ENCODE assay signal across 16 mouse cellular contexts in the genomic region with DNA sequence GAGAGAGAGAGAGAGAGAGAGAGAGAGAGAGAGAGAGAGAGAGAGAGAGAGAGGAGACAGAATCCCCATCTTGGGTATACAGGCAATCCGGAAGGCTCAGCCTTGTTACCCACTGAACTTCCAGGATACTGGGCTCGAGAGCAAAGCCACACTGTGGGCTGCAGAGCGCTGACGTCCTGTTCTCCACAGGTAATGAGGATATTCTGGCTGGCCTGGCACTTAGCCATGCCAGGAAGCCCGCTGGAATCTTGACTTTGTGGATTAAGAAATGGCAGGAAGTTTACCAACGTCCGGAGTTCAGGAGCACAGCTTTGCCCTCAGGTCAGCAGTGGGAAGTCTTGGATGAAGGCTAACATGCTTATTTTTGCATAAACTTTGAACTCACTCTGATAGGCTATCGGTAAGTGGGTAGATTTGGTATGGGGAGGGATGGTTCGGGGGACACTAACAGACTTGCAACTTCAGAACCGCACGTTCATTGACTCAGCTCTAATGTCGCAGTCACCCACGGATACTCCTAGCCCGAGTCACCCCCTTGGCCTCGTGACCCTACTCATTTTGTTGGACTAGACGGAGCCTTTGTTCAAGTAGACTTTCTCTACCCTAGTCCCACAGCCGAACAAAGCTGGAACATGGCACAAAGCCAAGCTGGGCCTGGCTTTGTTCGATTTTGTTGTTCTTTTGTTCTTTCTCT. TPM values are rescaled to one million over a fixed set of nuclear protein-coding genes. Genes with fewer than 3 reads are reported as not detected.
DNase-seq lines count a peak whose midpoint lies in the region; ATAC-seq and TF ChIP-seq lines count a peak whose summit lies in the region.
"Had no signal": no experiment of that assay in that cellular context is flagged by ENCODE, and none has a peak within 500 bp of the region (broad histone marks: within the 10 kb centered on the region; RNA-seq: fewer than 3 reads in every experiment).

No protein-coding gene starts in this region.

- peaks cover 28% of the 10 kb centered on the region for H3K4me1 ChIP-seq in heart, embryonic 10.5 days
- peaks cover 10% of the 10 kb centered on the region for H3K4me1 ChIP-seq in liver, adult 2 months (ENCODE audit: control insufficient read depth, insufficient read depth, low read length)
- H3K4me1 ChIP-seq in MEL (ENCODE audit: control insufficient read depth in 1 of 2, insufficient read depth in 2 of 2, low read length in 2 of 2) = peaks cover 6 to 39% of the 10 kb centered on the region in 2 experiments; a peak in 3 of 4 replicates
- H3K4me1 ChIP-seq in lung, postnatal 0 days (ENCODE audit: insufficient read depth, low read depth, low read length) = peaks cover 7% of the 10 kb centered on the region; the same call in 1 of the 2 replicates
- H3K4me1 ChIP-seq: limb, embryonic 13.5 days; neural tube, embryonic 12.5 days had no signal

- peak; percentile 48 for DNase-seq in heart, embryonic 10.5 days (ENCODE audit: low spot score)
- no peak for DNase-seq in heart, postnatal 14 days
- peak; percentile 53 for DNase-seq in liver, adult 2 months (ENCODE audit: extremely low read depth, low read depth, low spot score)
- DNase-seq in liver = no peak
- DNase-seq in MEL (ENCODE audit: low read depth, low spot score) = peak; percentile 38
- DNase-seq in lung, postnatal 0 days (ENCODE audit: low spot score) = peak; percentile 46
- DNase-seq in gastrocnemius, postnatal 25 days = no peak
- no peak for DNase-seq in right cerebral cortex, postnatal 10 days (ENCODE audit: low spot score in 2 of 2)
- DNase-seq: cerebellum, adult 18-20 months; gastrocnemius, postnatal 14 days; kidney, adult 9 months had no signal

- no peak for TF ChIP-seq CTCF in liver, adult 2 months (IDR thresholded peaks at IDR 0.05; ENCODE audit: low read depth, low read length)
- no peak for TF ChIP-seq CTCF in MEL (IDR thresholded peaks at IDR 0.05 in 2 of 3, conservative IDR thresholded peaks at IDR 0.05 in 1 of 3; ENCODE audit: control insufficient read depth in 1 of 3, insufficient read depth in 1 of 3, low read depth in 2 of 3, low read length in 3 of 3, poor library complexity in 1 of 3, severe bottlenecking in 1 of 3)
- no peak for TF ChIP-seq CTCF in lung, postnatal 0 days (IDR thresholded peaks at IDR 0.05)

- no peaks in the 10 kb centered on the region for H3K9me3 ChIP-seq in heart, embryonic 10.5 days
- no peaks in the 10 kb centered on the region for H3K9me3 ChIP-seq in MEL (replicated peaks; ENCODE audit: insufficient read depth, low read length)
- H3K9me3 ChIP-seq in lung, postnatal 0 days (ENCODE audit: low read length) = no peaks in the 10 kb centered on the region
- H3K9me3 ChIP-seq: embryonic facial prominence, embryonic 12.5 days; forebrain, embryonic 10.5 days; limb, embryonic 13.5 days; neural tube, embryonic 12.5 days had no signal

- no peaks in the 10 kb centered on the region for H3K79me2 ChIP-seq in liver, adult 2 months (ENCODE audit: control insufficient read depth, insufficient read depth, low read length)
- H3K79me2 ChIP-seq in MEL (ENCODE audit: control insufficient read depth, insufficient read depth, low read length, poor library complexity) = no peaks in the 10 kb centered on the region

- peak; percentile 64 for ATAC-seq in lung, postnatal 0 days
- ATAC-seq: hindbrain, postnatal 0 days had no signal

- no peak overlapping the region for H3K4me2 ChIP-seq in lung, postnatal 0 days (replicated peaks; ENCODE audit: low read depth, low read length)
- H3K4me2 ChIP-seq: embryonic facial prominence, embryonic 12.5 days; limb, embryonic 13.5 days; neural tube, embryonic 12.5 days had no signal

- H3K9ac ChIP-seq in liver, adult 2 months (ENCODE audit: low read depth, low read length) = no peak overlapping the region
- H3K9ac ChIP-seq in MEL (ENCODE audit: control insufficient read depth, low read depth, low read length, poor library complexity, severe bottlenecking) = no peak overlapping the region
- H3K9ac ChIP-seq in lung, postnatal 0 days (replicated peaks; ENCODE audit: low read depth) = no peak overlapping the region
- H3K9ac ChIP-seq: embryonic facial prominence, embryonic 12.5 days; limb, embryonic 13.5 days; neural tube, embryonic 12.5 days had no signal

- no peaks in the 10 kb centered on the region for H3K36me3 ChIP-seq in heart, embryonic 10.5 days
- H3K36me3 ChIP-seq in liver, adult 2 months (ENCODE audit: control insufficient read depth, insufficient read depth, low read length) = no peaks in the 10 kb centered on the region
- peaks cover 0 to 31% of the 10 kb centered on the region in 2 experiments; a peak in 2 of 4 replicates for H3K36me3 ChIP-seq in MEL (ENCODE audit: control insufficient read depth in 1 of 2, insufficient read depth in 2 of 2, low read length in 2 of 2)
- H3K36me3 ChIP-seq in lung, postnatal 0 days (ENCODE audit: insufficient read depth, low read length) = no peaks in the 10 kb centered on the region
- H3K36me3 ChIP-seq: embryonic facial prominence, embryonic 12.5 days; forebrain, embryonic 10.5 days; limb, embryonic 13.5 days; neural tube, embryonic 12.5 days had no signal

- intact Hi-C loops in heart, postnatal 14 days (cut with DNase I) = no loop called here

- H3K27me3 ChIP-seq in heart, embryonic 10.5 days (ENCODE audit: insufficient read depth, poor library complexity, severe bottlenecking) = 0 out of 2 replicates have a peak, but pooled peaks cover 2% of the 10 kb centered on the region
- H3K27me3 ChIP-seq in liver, adult 2 months (ENCODE audit: control insufficient read depth, insufficient read depth, low read length) = no peaks in the 10 kb centered on the region
- H3K27me3 ChIP-seq in MEL (ENCODE audit: control insufficient read depth in 1 of 2, insufficient read depth in 2 of 2, low read length in 2 of 2) = 0 out of 4 replicates have a peak, but pooled peaks cover 0 to 1% of the 10 kb centered on the region in 2 experiments
- H3K27me3 ChIP-seq in lung, postnatal 0 days (replicated peaks; ENCODE audit: insufficient read depth, low read length) = no peaks in the 10 kb centered on the region
- H3K27me3 ChIP-seq: embryonic facial prominence, embryonic 12.5 days; limb, embryonic 13.5 days; neural tube, embryonic 12.5 days had no signal

- no peak for TF ChIP-seq POLR2A in liver, adult 2 months (IDR thresholded peaks at IDR 0.05; ENCODE audit: extremely low read depth, insufficient read depth, low read length)
- TF ChIP-seq POLR2A in MEL (IDR thresholded peaks at IDR 0.05; ENCODE audit: control insufficient read depth in 1 of 2, insufficient read depth in 1 of 2, low read depth in 1 of 2, low read length in 2 of 2, poor library complexity in 1 of 2) = no peak

- H3K27ac ChIP-seq in heart, embryonic 10.5 days = no peak overlapping the region; the same call in 1 of the 2 replicates
- H3K27ac ChIP-seq in liver, adult 2 months (replicated peaks; ENCODE audit: insufficient read depth, low read depth, low read length) = no peak overlapping the region
- no peak overlapping the region for H3K27ac ChIP-seq in MEL (ENCODE audit: control insufficient read depth, low read depth, low read length)
- no peak overlapping the region for H3K27ac ChIP-seq in lung, postnatal 0 days (ENCODE audit: low read length)
- H3K27ac ChIP-seq: embryonic facial prominence, embryonic 12.5 days; forebrain, embryonic 10.5 days; hindbrain, postnatal 0 days; limb, embryonic 13.5 days; neural tube, embryonic 12.5 days had no signal

- TF ChIP-seq EP300 in MEL (IDR thresholded peaks at IDR 0.05; ENCODE audit: low read depth in 1 of 2, low read length in 2 of 2) = no peak
- no peak for TF ChIP-seq EP300 in lung, postnatal 0 days (IDR thresholded peaks at IDR 0.05)

- no peak for TF ChIP-seq RAD21 in MEL (IDR thresholded peaks at IDR 0.05; ENCODE audit: low read depth, low read length)

- WGBS in heart, embryonic 10.5 days = 64% methylated on average over 18 of the region's 18 CpGs
- 45% methylated on average over 18 of the region's 18 CpGs for WGBS in liver, adult 2 months
- WGBS in lung, postnatal 0 days = 38% methylated on average over 18 of the region's 18 CpGs

- no peak overlapping the region for H3K4me3 ChIP-seq in heart, embryonic 10.5 days
- no peak overlapping the region for H3K4me3 ChIP-seq in liver, adult 2 months (ENCODE audit: insufficient read depth, low read depth, low read length)
- no peak overlapping the region for H3K4me3 ChIP-seq in MEL (ENCODE audit: control insufficient read depth in 1 of 2, insufficient read depth in 1 of 2, low read depth in 2 of 2, low read length in 2 of 2)
- H3K4me3 ChIP-seq in lung, postnatal 0 days (ENCODE audit: low read depth, low read length) = no peak overlapping the region
- H3K4me3 ChIP-seq: embryonic facial prominence, embryonic 12.5 days; forebrain, embryonic 10.5 days; limb, embryonic 13.5 days; neural tube, embryonic 12.5 days had no signal

TF ChIP-seq in MEL, 35 proteins besides CTCF, POLR2A, EP300 and RAD21 (continues in another document):
- TF ChIP-seq USF2 (IDR thresholded peaks at IDR 0.05; ENCODE audit: borderline replicate concordance in 1 of 2, insufficient read depth in 1 of 2, low read depth in 1 of 2, low read length in 2 of 2) (no peak), TAL1 (IDR thresholded peaks at IDR 0.05; ENCODE audit: low read length) (no peak), JUND (IDR thresholded peaks at IDR 0.05; ENCODE audit: low read depth, low read length) (no peak), NRF1 (IDR thresholded peaks at IDR 0.05; ENCODE audit: insufficient read depth, low read depth, low read length, poor library complexity, severe bottlenecking) (no peak), ZKSCAN1 (IDR thresholded peaks at IDR 0.05; ENCODE audit: low read depth, low read length) (no peak), UBTF (IDR thresholded peaks at IDR 0.05; ENCODE audit: borderline replicate concordance, insufficient read depth, low read depth, low read length) (no peak), SIN3A (IDR thresholded peaks at IDR 0.05; ENCODE audit: low read length) (no peak), TBP (IDR thresholded peaks at IDR 0.05; ENCODE audit: low read depth, low read length) (no peak), ZC3H11A (IDR thresholded peaks at IDR 0.05; ENCODE audit: low read depth, low read length) (no peak), MYC (IDR thresholded peaks at IDR 0.05; ENCODE audit: low read depth, low read length) (no peak), MXI1 (IDR thresholded peaks at IDR 0.05; ENCODE audit: low read depth, low read length) (no peak), ZMIZ1 (IDR thresholded peaks at IDR 0.05; ENCODE audit: low read depth, low read length) (no peak), USF1 (IDR thresholded peaks at IDR 0.05; ENCODE audit: low read depth, low read length) (no peak)

RNA-seq across cellular contexts. Expression of a gene that starts 29.3 kb away (rescaled TPM):
- 18.0 and 25.3 TPM in 2 replicates for polyA plus RNA-seq in heart, embryonic 10.5 days (2016; fragmentation: Nextera tagmentation; extraction: Ambion mirVana)
- total RNA-seq in heart, postnatal 14 days (2021) = 10 to 100 TPM; 27.5 to 29.7 TPM
- 18.0 and 21.8 TPM in 2 replicates for total RNA-seq in liver, adult 2 months (2014; rRNA removed)
- polyA plus RNA-seq in liver, adult 2 months (2012; rRNA removed) = 6.4 and 6.7 TPM in 2 replicates
- 30.2 and 30.9 TPM in 2 replicates for total RNA-seq in MEL (2012; rRNA removed)
- polyA plus RNA-seq in MEL (2012; ENCODE audit: insufficient read depth in 1 of 2, insufficient read length in 2 of 2, low read depth in 1 of 2, low replicate concordance in 2 of 2, missing spikeins in 1 of 2) = 10 to 100 TPM in 1 of 2 experiments, not detected in 1; 41.2 TPM
- polyA plus RNA-seq in lung, postnatal 0 days (2015; fragmentation: Nextera tagmentation; extraction: Ambion mirVana) = 11.3 and 11.9 TPM in 2 replicates
- total RNA-seq in gastrocnemius, postnatal 25 days (2021) = 10 to 100 TPM; 33.3 to 43.8 TPM

Comparison
In these comparisons a context has a peak if more than half of its experiments do, and no peak if none do; other contexts are left out.
1. DNase-seq: peak in heart, embryonic 10.5 days (single experiment), liver, adult 2 months (single experiment), MEL (single experiment) and lung, postnatal 0 days (single experiment); none in heart, postnatal 14 days (0 of 2), liver (single experiment), gastrocnemius, postnatal 25 days (single experiment) and right cerebral cortex, postnatal 10 days (0 of 2).